Mouse (Mus musculus) cerebellum, adult 11 months (tissue): Measurements from ENCODE around the gene Jakmip3.

Experiments used
- DNase-seq: peaks from one replicate; pipeline ENCODE4 v3.0.0; 2022

The Jakmip3 gene

GRCm38 (mm10) chr7:139101826-139102225, 161.3 kb downstream of the Jakmip3 start:
- peak; percentile 79 for DNase-seq

DNA sequence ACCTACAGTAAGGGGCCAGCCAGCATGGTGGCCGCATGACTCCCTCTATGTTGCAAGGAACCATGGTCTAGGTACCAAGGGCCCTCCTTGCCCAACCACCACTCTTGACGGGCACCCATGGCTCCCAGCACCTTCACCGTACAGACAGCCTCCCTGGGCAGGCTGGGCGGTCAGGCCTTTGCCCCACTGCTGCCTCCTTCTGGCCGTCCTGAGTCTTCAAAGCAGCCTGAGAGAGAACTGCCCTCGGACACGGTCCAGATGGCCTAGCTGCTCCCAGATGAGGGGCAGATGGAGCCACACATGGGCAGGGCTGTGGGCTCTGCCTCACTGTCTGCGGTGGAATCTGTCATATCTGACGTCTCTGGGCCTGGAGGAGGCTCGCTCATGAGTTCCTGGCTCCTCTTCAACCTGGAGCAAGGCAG, 163.4 kb downstream of the Jakmip3 start:
- DNase-seq, result no peak

GRCm38 (mm10) chr7:139105076-139105475, 164.5 kb downstream of the Jakmip3 start:
- no peak for DNase-seq

GRCm38 (mm10) chr7:139105705-139106104, 165.2 kb downstream of the Jakmip3 start:
- DNase-seq, result peak; percentile 82

GRCm38 (mm10) chr7:139107908-139108650, 167.5 kb downstream of the Jakmip3 start:
- no peak for DNase-seq

DNA sequence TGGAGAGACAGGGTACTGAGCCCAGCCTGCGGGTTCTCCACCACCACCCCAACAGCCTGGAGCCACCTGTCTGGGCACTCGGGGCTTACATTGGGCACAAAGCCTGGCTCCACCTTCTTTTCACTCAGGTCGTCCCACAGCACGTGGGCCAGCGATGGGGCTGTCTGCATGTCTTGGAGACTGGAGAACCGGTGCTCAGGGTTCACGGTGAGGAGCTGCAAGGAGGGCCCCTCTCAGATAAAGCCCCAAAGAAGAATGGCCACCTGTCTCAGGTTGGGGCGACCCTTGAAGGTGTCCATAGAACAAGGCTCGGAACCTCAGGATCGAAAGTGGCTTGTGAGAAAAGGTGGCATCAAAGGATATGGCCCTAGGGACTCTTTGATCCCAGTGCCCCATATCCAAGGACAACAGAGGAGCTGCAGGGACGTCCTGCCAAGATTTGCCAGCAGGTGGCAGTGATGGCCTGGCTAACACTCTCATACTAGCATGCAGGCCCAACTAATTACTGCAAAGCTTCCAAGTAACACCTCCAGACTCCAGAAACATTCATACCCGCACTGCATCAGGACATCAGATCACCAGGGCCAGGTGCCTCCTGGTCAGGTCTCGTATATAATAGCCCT, 178.7 kb downstream of the Jakmip3 start:
- DNase-seq, result peak; percentile 81

- no peak for DNase-seq
Observed at GRCm38 (mm10) chr7:139119775-139120153, 179.2 kb downstream of the Jakmip3 start.

GRCm38 (mm10) chr7:139125881-139126280, 185.4 kb downstream of the Jakmip3 start:
- no peak for DNase-seq

DNA sequence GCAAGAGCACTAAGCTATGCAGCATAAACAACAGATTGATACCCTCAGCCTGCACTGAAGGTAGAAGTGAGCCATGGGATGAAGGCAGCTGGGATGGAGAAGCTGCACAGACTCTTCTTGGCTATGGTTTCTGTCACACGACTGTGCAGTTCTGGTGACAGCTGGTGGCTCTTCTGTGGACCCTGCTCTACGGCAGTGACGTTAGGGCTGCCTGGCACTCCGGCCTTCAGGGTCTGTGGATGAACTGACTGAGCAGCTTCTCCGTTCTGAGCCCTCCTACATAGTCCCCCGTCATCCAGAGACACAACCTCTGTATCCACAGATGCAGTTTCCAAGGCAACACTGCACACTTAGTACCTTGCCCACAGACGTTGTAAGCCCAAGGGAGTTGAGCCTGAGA, 186.0 kb downstream of the Jakmip3 start:
- DNase-seq, result no peak

DNA sequence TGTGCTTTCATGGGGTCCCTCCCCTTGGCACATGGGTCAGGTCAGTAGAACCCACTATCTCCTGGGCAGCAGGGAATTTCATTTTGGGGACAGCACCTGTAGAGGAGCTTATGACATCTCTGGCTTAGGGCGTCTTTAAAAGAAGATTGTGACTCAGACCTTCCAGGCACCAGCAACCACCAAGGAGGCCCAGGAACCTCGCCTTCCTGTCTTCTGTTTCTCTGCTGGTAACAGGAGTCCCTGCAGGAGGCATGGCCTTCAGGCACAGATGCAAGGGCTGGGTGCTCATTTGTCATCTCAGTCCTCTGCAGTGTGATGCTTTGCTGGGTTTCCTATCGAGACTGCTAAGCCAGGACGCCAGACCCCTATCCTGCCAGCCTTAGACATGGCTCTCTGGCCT, 188.5 kb downstream of the Jakmip3 start:
- no peak for DNase-seq

GRCm38 (mm10) chr7:139130361-139130760, 189.8 kb downstream of the Jakmip3 start:
- no peak for DNase-seq

DNA sequence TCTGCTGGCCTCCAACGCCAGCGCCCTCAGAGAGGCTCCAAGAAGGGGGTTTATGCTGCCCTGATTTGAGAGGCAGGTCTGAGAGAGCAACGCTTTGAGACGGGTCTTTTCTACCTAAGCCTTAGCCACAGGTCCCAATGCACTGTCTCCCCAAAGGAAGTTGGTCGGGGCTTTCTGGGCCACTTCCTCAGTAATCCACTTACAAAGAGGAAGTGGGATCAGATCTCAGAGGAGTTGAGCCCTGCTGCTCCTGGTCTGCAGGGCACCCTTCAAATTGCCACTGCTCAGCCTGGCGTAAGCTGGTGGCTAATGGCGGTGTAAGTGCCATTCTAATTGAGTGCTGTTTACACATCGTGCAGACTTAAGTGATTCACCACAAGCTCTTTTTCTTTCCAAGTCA, 191.0 kb downstream of the Jakmip3 start:
- no peak for DNase-seq

- DNase-seq, result peak; percentile 56
Observed at GRCm38 (mm10) chr7:139133446-139133845, 192.9 kb downstream of the Jakmip3 start.
